Mouse (Mus musculus) gastrocnemius, postnatal 14 days (tissue): Measurements from ENCODE around the gene AY074887. TPM values are rescaled to one million over a fixed set of nuclear protein-coding genes. Genes with fewer than 3 reads are reported as not detected.

Experiments used
- DNase-seq: peaks from one replicate; pipeline ENCODE4 v3.0.0; 2021; ENCODE audit warnings: mixed read lengths
- intact Hi-C: fragments of 180-260 bp; cut with DNase I; formaldehyde crosslinking; loops from one replicate; pipeline ENCODE4 v1.15.1; 2025; ENCODE audit warnings: low total_unique reads
- total RNA-seq, 2 experiments: library from RNA; stranded (reverse); gene quantifications; 2 replicates each; pipeline ENCODE4 v1.2.3; 2021

The AY074887 gene
- total RNA-seq, 2 experiments from 2014 or later, result not detected

DNA sequence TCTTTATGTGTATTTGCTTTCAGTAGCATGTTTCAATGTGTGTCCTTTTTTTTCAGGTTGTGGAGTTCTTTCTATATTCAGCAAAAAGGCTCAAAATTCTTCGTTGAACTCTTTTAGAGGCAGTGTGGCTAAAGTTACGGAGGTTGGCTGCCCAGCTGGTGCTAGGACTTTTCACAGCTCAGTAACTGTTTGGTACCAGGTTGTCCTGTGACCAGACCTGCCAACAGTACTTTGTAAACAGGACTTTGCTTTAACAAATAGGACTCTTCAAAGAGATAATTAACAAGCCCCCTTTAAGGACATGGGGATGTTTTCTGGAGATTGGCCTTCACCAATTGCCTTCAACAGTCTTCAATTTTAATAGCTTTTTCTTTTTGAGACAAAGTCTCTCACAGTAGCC lies 32.6 kb downstream of the AY074887 start:
- DNase-seq, result no peak
- intact Hi-C loops, result no loop called here

DNA sequence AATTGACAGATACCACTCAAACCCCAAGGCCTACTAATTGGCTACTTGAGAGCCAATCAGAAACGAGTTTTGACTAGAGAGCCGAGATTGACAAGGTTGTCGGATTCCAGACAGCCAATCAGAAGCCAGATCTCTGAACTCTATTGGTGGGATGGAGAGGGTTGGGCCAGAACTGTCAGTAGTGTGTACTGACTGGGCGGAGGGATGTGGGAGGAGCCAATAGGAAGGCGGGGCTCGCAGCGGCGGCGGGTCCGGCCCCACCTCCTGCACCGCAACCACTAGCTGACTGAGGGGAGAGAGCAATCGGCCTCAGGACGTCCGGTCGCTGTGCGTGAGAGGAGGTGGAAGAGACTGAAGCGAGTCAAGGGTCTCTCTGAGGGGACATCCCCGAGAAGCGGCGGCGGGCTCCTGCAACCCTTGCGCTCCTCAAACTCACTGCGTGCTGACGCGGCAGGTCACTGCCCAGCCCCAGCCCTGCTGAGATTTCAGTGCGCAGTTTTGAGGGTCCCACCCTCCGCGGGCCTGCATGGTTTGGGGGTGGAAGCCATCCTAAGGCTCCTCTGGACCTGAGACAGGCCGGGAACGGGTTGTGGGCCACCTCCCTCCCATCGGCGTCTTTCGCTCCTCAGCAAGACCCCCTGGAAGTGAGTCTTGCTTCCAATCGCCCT lies 33.7 kb downstream of the AY074887 start, which contains the start of gene Hykk:
Hykk (plus strand) TSS at position 274 of the 668 bp plus-strand sequence.
- DNase-seq, result peak; percentile 91
- intact Hi-C loops, result no loop called here

DNA sequence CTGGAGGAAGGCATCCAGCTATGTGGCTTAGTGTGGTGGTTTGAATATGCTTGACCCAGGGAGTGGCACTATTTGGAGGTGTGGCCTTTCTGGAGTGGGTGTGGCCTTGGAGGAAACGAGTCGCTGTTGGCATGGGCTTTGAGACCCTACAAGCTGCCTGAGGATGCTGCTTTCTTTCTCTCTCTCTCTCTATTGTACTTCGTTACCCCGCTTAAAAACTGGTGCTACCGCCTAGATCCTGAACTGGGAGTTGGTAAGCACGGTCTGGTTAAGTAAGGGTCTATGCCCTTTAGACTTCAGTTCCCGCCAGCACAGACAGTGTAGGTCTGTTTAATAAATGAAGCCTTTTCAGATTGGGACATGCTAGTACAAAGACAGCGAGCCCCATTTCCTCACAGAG lies 34.4 kb downstream of the AY074887 start:
- intact Hi-C loops, result no loop called here
- no peak for DNase-seq

DNA sequence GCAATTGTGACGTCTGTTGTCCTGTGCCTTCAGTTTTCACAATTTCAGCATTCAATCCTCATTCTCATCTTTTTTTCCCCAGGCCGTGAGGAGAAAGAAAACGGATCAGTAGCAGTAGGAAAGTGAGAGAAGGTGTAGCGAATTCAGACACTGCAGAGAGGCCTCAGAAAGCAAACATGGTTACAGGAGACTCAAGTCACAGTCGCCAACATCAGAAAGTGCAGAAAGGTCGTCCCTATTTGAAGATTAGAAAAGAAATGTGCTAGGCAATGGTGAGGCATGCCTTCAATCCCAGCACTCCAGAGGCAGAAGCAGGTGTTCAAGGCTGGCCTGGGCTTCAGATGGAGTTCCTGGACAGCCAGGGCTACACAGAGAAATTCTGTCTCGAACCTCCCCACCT lies 35.2 kb downstream of the AY074887 start:
- intact Hi-C loops, result no loop called here
- no peak for DNase-seq

DNA sequence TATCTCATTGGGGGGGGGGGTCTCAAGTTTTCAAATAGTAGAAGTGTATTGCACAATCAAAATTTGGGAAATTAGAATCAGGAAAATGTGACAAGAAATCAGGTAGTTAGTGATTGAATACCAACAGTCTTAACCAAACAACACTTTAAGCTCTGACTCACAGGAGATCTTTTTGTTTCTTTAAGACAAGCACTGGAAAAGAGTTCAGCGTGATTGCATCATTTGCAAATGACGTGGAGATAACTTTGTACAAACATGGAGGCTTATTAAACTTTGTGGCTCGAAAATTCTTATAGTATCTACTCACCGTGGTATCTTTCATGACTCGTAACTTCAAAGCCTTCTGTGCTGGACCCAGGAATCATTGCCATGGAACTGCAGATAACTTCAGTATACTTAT lies 41.4 kb downstream of the AY074887 start:
- intact Hi-C loops, result no loop called here
- no peak for DNase-seq

Other genes starting within 250 kb of the AY074887 start
- 10 to 100 TPM; 18.4 to 22.7 TPM for gene Wdr61, start 216.5 kb downstream of the AY074887 start, total RNA-seq
- gene Crabp1, start 186.2 kb downstream of the AY074887 start, total RNA-seq, result 1 to 10 TPM; 1.4 to 1.7 TPM
- 10 to 100 TPM; 25.7 to 27.5 TPM for gene Ireb2, start 87.2 kb downstream of the AY074887 start, total RNA-seq
- gene Hykk, start 33.7 kb downstream of the AY074887 start, total RNA-seq, result 1 to 10 TPM; 1.2 to 1.7 TPM
- gene Psma4, start 208 bp downstream of the AY074887 start, total RNA-seq, result 100 to 1,000 TPM; 129 to 136 TPM
- gene Chrna5, start 29.9 kb upstream of the AY074887 start, total RNA-seq, result under 1 TPM in 1 of 2 experiments, not detected in 1; 0.12 TPM
- gene Chrna3, start 75.6 kb upstream of the AY074887 start, total RNA-seq, result not detected
- not detected for gene Chrnb4, start 97.8 kb upstream of the AY074887 start, total RNA-seq
- gene Ube2q2, start 197.9 kb upstream of the AY074887 start, total RNA-seq, result 10 to 100 TPM; 21.5 to 24.1 TPM